Comparison of ENCODE assay signal across 14 mouse cellular contexts in the genomic region with DNA sequence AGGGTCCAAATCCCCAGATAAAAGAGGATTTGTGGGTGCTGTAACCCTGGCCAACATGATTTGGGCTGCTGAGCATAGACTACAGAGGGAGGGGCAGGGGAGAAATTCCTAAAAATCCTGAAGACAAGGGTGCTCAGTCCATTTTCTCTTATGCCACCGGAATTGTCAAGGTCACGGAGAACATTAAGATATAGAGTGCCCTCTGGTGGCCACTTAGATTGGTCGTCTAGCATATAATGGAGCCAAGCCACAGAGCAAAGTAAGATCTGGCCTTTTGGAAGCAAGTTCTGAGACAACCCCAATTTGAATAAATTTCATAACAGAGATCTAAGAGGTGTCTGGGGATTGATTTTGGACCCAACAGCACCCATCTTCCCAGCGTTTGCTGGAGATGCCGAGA.
DNase-seq lines count a peak whose midpoint lies in the region; ATAC-seq lines count a peak whose summit lies in the region.
"Had no signal": no experiment of that assay in that cellular context is flagged by ENCODE, and none has a peak within 500 bp of the region (broad histone marks: within the 10 kb centered on the region; RNA-seq: fewer than 3 reads in every experiment).

No protein-coding gene starts in this region.

- no peak overlapping the region for H3K4me2 ChIP-seq in limb, embryonic 11.5 days (ENCODE audit: low read depth, severe bottlenecking)
- H3K4me2 ChIP-seq: heart, embryonic 15.5 days; liver, embryonic 11.5 days; neural tube, embryonic 13.5 days had no signal

- H3K9ac ChIP-seq in limb, embryonic 11.5 days (ENCODE audit: low read length): no peak overlapping the region
- H3K9ac ChIP-seq: heart, embryonic 15.5 days; neural tube, embryonic 13.5 days had no signal

- H3K9me3 ChIP-seq in limb, embryonic 11.5 days (ENCODE audit: control insufficient read depth, low read length): no peaks in the 10 kb centered on the region
- no peaks in the 10 kb centered on the region for H3K9me3 ChIP-seq in limb, embryonic 10.5 days (replicated peaks)
- H3K9me3 ChIP-seq: forebrain, embryonic 10.5 days; heart, embryonic 15.5 days; neural tube, embryonic 13.5 days had no signal

- 53% methylated on average over 5 of the region's 5 CpGs for WGBS in limb, embryonic 11.5 days
- WGBS in limb, embryonic 10.5 days: 45% methylated on average over 5 of the region's 5 CpGs

- no peak for ATAC-seq in limb, embryonic 11.5 days (ENCODE audit: insufficient number of reproducible peaks, low FRiP score, low TSS enrichment, low read depth)
- 0 out of 2 replicates have a peak, but pooled peaks have one; percentile 29 for ATAC-seq in megakaryocyte progenitor cell, adult 5-6 weeks (replicated peaks; ENCODE audit: poor library complexity)

- no peaks in the 10 kb centered on the region for H3K36me3 ChIP-seq in limb, embryonic 11.5 days (ENCODE audit: control insufficient read depth, insufficient read depth, low read length)
- no peaks in the 10 kb centered on the region for H3K36me3 ChIP-seq in limb, embryonic 10.5 days
- H3K36me3 ChIP-seq: forebrain, embryonic 10.5 days; heart, embryonic 15.5 days; neural tube, embryonic 13.5 days had no signal

- H3K27ac ChIP-seq in limb, embryonic 11.5 days (replicated peaks; ENCODE audit: low read depth, low read length): no peak overlapping the region
- no peak overlapping the region for H3K27ac ChIP-seq in limb, embryonic 10.5 days
- H3K27ac ChIP-seq: forebrain, embryonic 10.5 days; heart, embryonic 15.5 days; neural tube, embryonic 13.5 days had no signal

- no peaks in the 10 kb centered on the region for H3K27me3 ChIP-seq in limb, embryonic 11.5 days (ENCODE audit: control insufficient read depth, insufficient read depth, low read length)
- no peaks in the 10 kb centered on the region for H3K27me3 ChIP-seq in limb, embryonic 10.5 days (ENCODE audit: low read depth, poor library complexity, severe bottlenecking)
- H3K27me3 ChIP-seq: heart, embryonic 15.5 days; neural tube, embryonic 13.5 days had no signal

- H3K4me1 ChIP-seq in limb, embryonic 11.5 days (ENCODE audit: control insufficient read depth, insufficient read depth, low read length): no peaks in the 10 kb centered on the region
- no peaks in the 10 kb centered on the region for H3K4me1 ChIP-seq in limb, embryonic 10.5 days
- H3K4me1 ChIP-seq: forebrain, embryonic 10.5 days; heart, embryonic 15.5 days; neural tube, embryonic 13.5 days had no signal

- DNase-seq in cerebellum, postnatal 14 days: peak; percentile 13 to 19
- DNase-seq in cerebellum, adult 11-12 months: no peak
- DNase-seq in limb, embryonic 11.5 days (ENCODE audit: low spot score): peak; percentile 20
- no peak for DNase-seq in limb, embryonic 10.5 days (ENCODE audit: low spot score)
- peak; percentile 9 for DNase-seq in Muller cell, postnatal 12 days (ENCODE audit: inconsistent ontology term)
- DNase-seq in ovary, adult 18-20 months (ENCODE audit: low spot score): no peak
- no peak for DNase-seq in adrenal gland, adult 8-10 months
- DNase-seq: kidney, postnatal 14 days; spleen, adult 18-20 months had no signal

- H3K4me3 ChIP-seq in limb, embryonic 11.5 days (ENCODE audit: low read depth, low read length): no peak overlapping the region
- H3K4me3 ChIP-seq in limb, embryonic 10.5 days: no peak overlapping the region
- H3K4me3 ChIP-seq: forebrain, embryonic 10.5 days; heart, embryonic 15.5 days; neural tube, embryonic 13.5 days had no signal

Comparison
In these comparisons a context has a peak if more than half of its experiments do, and no peak if none do; other contexts are left out.
1. DNase-seq: peak in cerebellum, postnatal 14 days (2 of 2), limb, embryonic 11.5 days (single experiment) and Muller cell, postnatal 12 days (single experiment); none in cerebellum, adult 11-12 months (single experiment), limb, embryonic 10.5 days (single experiment), ovary, adult 18-20 months (single experiment) and adrenal gland, adult 8-10 months (single experiment).